Mouse (Mus musculus): Measurements from ENCODE around the gene Dctn2. TPM values are rescaled to one million over a fixed set of nuclear protein-coding genes. Genes with fewer than 3 reads are reported as not detected.

Dctn2 gene
- polyA plus RNA-seq, 1 experiment from 2014 or later: 286 TPM

GRCm38 (mm10) chr10:127289573-127290191 lies 23.5 kb downstream of the Dctn2 start:
- 1% methylated on average over 15 of the region's 15 CpGs for WGBS
- H3K9ac ChIP-seq (ENCODE audit: low read length): peak overlapping the region; percentile 75
- peak; percentile 54 for DNase-seq (ENCODE audit: low spot score)
- peak overlapping the region; percentile 78 for H3K4me2 ChIP-seq (ENCODE audit: low read length)
- H3K9me3 ChIP-seq (replicated peaks; ENCODE audit: control insufficient read depth, low read length): no peaks in the 10 kb centered on the region
- peaks cover 48% of the 10 kb centered on the region for H3K36me3 ChIP-seq (ENCODE audit: control insufficient read depth, insufficient read depth, low read length)
- peak; percentile 4 for ATAC-seq
- no peaks in the 10 kb centered on the region for H3K27me3 ChIP-seq (replicated peaks; ENCODE audit: control insufficient read depth, insufficient read depth, low read length)
- peaks cover 26% of the 10 kb centered on the region for H3K4me1 ChIP-seq (ENCODE audit: control insufficient read depth, insufficient read depth, low read length)
- H3K4me3 ChIP-seq (ENCODE audit: low read depth, low read length): peak overlapping the region; percentile 52
- peak overlapping the region; percentile 97 for H3K27ac ChIP-seq (ENCODE audit: low read depth, low read length)

GRCm38 (mm10) chr10:127290307-127290929 lies 24.2 kb downstream of the Dctn2 start:
- no peaks in the 10 kb centered on the region for H3K27me3 ChIP-seq (replicated peaks; ENCODE audit: control insufficient read depth, insufficient read depth, low read length)
- peak overlapping the region; percentile 52 for H3K4me3 ChIP-seq (ENCODE audit: low read depth, low read length)
- H3K9me3 ChIP-seq (replicated peaks; ENCODE audit: control insufficient read depth, low read length): no peaks in the 10 kb centered on the region
- peak overlapping the region; percentile 75 for H3K9ac ChIP-seq (ENCODE audit: low read length)
- peak overlapping the region; percentile 97 for H3K27ac ChIP-seq (ENCODE audit: low read depth, low read length)
- H3K36me3 ChIP-seq (ENCODE audit: control insufficient read depth, insufficient read depth, low read length): peaks cover 48% of the 10 kb centered on the region
- peak; percentile 89 for ATAC-seq
- WGBS: under 1% methylated on average over 38 of the region's 47 CpGs
- H3K4me2 ChIP-seq (ENCODE audit: low read length): peak overlapping the region; percentile 78
- H3K4me1 ChIP-seq (ENCODE audit: control insufficient read depth, insufficient read depth, low read length): peaks cover 26% of the 10 kb centered on the region
- peak; percentile 100 for DNase-seq (ENCODE audit: low spot score)

GRCm38 (mm10) chr10:127290930-127291880 lies 25.0 kb downstream of the Dctn2 start:
- Histone ChIP-seq H3K4me2 (ENCODE audit: low read length) (peak overlapping the region; percentile 78), H3K9ac (ENCODE audit: low read length) (peak overlapping the region; percentile 73), H3K27me3 (replicated peaks; ENCODE audit: control insufficient read depth, insufficient read depth, low read length) (no peaks in the 10 kb centered on the region), H3K36me3 (ENCODE audit: control insufficient read depth, insufficient read depth, low read length) (peaks cover 48% of the 10 kb centered on the region), H3K9me3 (replicated peaks; ENCODE audit: control insufficient read depth, low read length) (no peaks in the 10 kb centered on the region), H3K27ac (ENCODE audit: low read depth, low read length) (peak overlapping the region; percentile 97), H3K4me1 (ENCODE audit: control insufficient read depth, insufficient read depth, low read length) (peaks cover 26% of the 10 kb centered on the region), H3K4me3 (ENCODE audit: low read depth, low read length) (peak overlapping the region; percentile 52)
- WGBS: 3% methylated on average over 19 of the region's 19 CpGs
- DNase-seq (ENCODE audit: low spot score) (peak; percentile 56), ATAC-seq (peak; percentile 45)

- ATAC-seq: no peak
- peaks cover 20% of the 10 kb centered on the region for H3K4me1 ChIP-seq (ENCODE audit: control insufficient read depth, insufficient read depth, low read length)
- H3K27ac ChIP-seq (ENCODE audit: low read depth, low read length): no peak overlapping the region
- H3K9me3 ChIP-seq (replicated peaks; ENCODE audit: control insufficient read depth, low read length): no peaks in the 10 kb centered on the region
- H3K9ac ChIP-seq (ENCODE audit: low read length): peak overlapping the region; percentile 73; the same call in 1 of the 2 replicates
- peak overlapping the region; percentile 52 for H3K4me3 ChIP-seq (ENCODE audit: low read depth, low read length)
- peak overlapping the region; percentile 78 for H3K4me2 ChIP-seq (ENCODE audit: low read length)
- no peaks in the 10 kb centered on the region for H3K27me3 ChIP-seq (replicated peaks; ENCODE audit: control insufficient read depth, insufficient read depth, low read length)
- WGBS: 52% methylated on average over 5 of the region's 5 CpGs
- DNase-seq (ENCODE audit: low spot score): no peak
- peaks cover 48% of the 10 kb centered on the region for H3K36me3 ChIP-seq (ENCODE audit: control insufficient read depth, insufficient read depth, low read length)
These were observed 25.9 kb downstream of the Dctn2 start for GRCm38 (mm10) chr10:127291881-127292638.

- DNase-seq (ENCODE audit: low spot score): no peak
- ATAC-seq: no peak
- Histone ChIP-seq H3K27ac (ENCODE audit: low read depth, low read length) (no peak overlapping the region), H3K4me2 (ENCODE audit: low read length) (no peak overlapping the region), H3K4me3 (ENCODE audit: low read depth, low read length) (no peak overlapping the region), H3K9me3 (replicated peaks; ENCODE audit: control insufficient read depth, low read length) (no peaks in the 10 kb centered on the region), H3K4me1 (ENCODE audit: control insufficient read depth, insufficient read depth, low read length) (peaks cover 10% of the 10 kb centered on the region), H3K9ac (ENCODE audit: low read length) (no peak overlapping the region), H3K36me3 (ENCODE audit: control insufficient read depth, insufficient read depth, low read length) (peaks cover 54% of the 10 kb centered on the region), H3K27me3 (replicated peaks; ENCODE audit: control insufficient read depth, insufficient read depth, low read length) (no peaks in the 10 kb centered on the region)
- WGBS: 91% methylated on average over 6 of the region's 6 CpGs
These were observed 26.9 kb downstream of the Dctn2 start for GRCm38 (mm10) chr10:127292987-127293538.

- Histone ChIP-seq H3K36me3 (ENCODE audit: control insufficient read depth, insufficient read depth, low read length) (peaks cover 59% of the 10 kb centered on the region), H3K27ac (ENCODE audit: low read depth, low read length) (no peak overlapping the region), H3K9me3 (replicated peaks; ENCODE audit: control insufficient read depth, low read length) (no peaks in the 10 kb centered on the region), H3K9ac (ENCODE audit: low read length) (no peak overlapping the region), H3K4me1 (ENCODE audit: control insufficient read depth, insufficient read depth, low read length) (peaks cover 9% of the 10 kb centered on the region), H3K27me3 (replicated peaks; ENCODE audit: control insufficient read depth, insufficient read depth, low read length) (no peaks in the 10 kb centered on the region), H3K4me3 (ENCODE audit: low read depth, low read length) (no peak overlapping the region), H3K4me2 (ENCODE audit: low read length) (no peak overlapping the region)
- DNase-seq (ENCODE audit: low spot score): no peak
- no peak for ATAC-seq
- WGBS: 90% methylated on average over 3 of the region's 3 CpGs
These were observed 27.5 kb downstream of the Dctn2 start for GRCm38 (mm10) chr10:127293590-127294113.

- H3K27ac ChIP-seq (ENCODE audit: low read depth, low read length): no peak overlapping the region
- WGBS: 96% methylated on average over 10 of the region's 10 CpGs
- no peak overlapping the region for H3K4me3 ChIP-seq (ENCODE audit: low read depth, low read length)
- no peak overlapping the region for H3K9ac ChIP-seq (ENCODE audit: low read length)
- H3K36me3 ChIP-seq (ENCODE audit: control insufficient read depth, insufficient read depth, low read length): peaks cover 73% of the 10 kb centered on the region
- ATAC-seq: no peak
- H3K27me3 ChIP-seq (replicated peaks; ENCODE audit: control insufficient read depth, insufficient read depth, low read length): no peaks in the 10 kb centered on the region
- no peak overlapping the region for H3K4me2 ChIP-seq (ENCODE audit: low read length)
- peaks cover 9% of the 10 kb centered on the region for H3K4me1 ChIP-seq (ENCODE audit: control insufficient read depth, insufficient read depth, low read length)
- no peaks in the 10 kb centered on the region for H3K9me3 ChIP-seq (replicated peaks; ENCODE audit: control insufficient read depth, low read length)
- DNase-seq (ENCODE audit: low spot score): no peak
These were observed 28.8 kb downstream of the Dctn2 start for GRCm38 (mm10) chr10:127294895-127295510.
